Mouse (Mus musculus) thymus, postnatal 10 days (tissue): ENCODE measurements around the gene Mfsd6.
A peak's percentile ranks its signal among the peaks of the same experiment; 100 is the strongest.

Experiments used
- DNase-seq, 2 experiments: peaks; one replicate each; pipeline ENCODE4 v3.0.0; 2021; ENCODE audit warnings: low spot score in 2 of 2

Mfsd6 gene

GRCm38 (mm10) chr1:52640266-52640665 is 87.0 kb downstream of the Mfsd6 start:
- DNase-seq, result no peak

GRCm38 (mm10) chr1:52639090-52639489 is 88.2 kb downstream of the Mfsd6 start:
- DNase-seq, result no peak

GRCm38 (mm10) chr1:52638101-52638500 is 89.2 kb downstream of the Mfsd6 start:
- no peak for DNase-seq

- no peak for DNase-seq
Observed at GRCm38 (mm10) chr1:52635932-52636331, 91.3 kb downstream of the Mfsd6 start.

GRCm38 (mm10) chr1:52634251-52634650 is 93.0 kb downstream of the Mfsd6 start:
- no peak for DNase-seq

GRCm38 (mm10) chr1:52631570-52631969 is 95.7 kb downstream of the Mfsd6 start:
- peak in 1 of 2 experiments; percentile 44 for DNase-seq

GRCm38 (mm10) chr1:52630937-52631299 is 96.3 kb downstream of the Mfsd6 start:
- peak; percentile 63 to 64 for DNase-seq

GRCm38 (mm10) chr1:52630248-52630936 is 96.9 kb downstream of the Mfsd6 start, which contains the start of gene Nemp2:
Nemp2 (plus strand) TSS chr1:52630703.
- DNase-seq, result peak; percentile 87 to 95

GRCm38 (mm10) chr1:52620442-52620841 is 106.8 kb downstream of the Mfsd6 start:
- DNase-seq, result no peak

GRCm38 (mm10) chr1:52618217-52618616 is 109.0 kb downstream of the Mfsd6 start:
- no peak for DNase-seq

GRCm38 (mm10) chr1:52608486-52608885 is 118.8 kb downstream of the Mfsd6 start:
- no peak for DNase-seq

GRCm38 (mm10) chr1:52607700-52608099 is 119.6 kb downstream of the Mfsd6 start:
- DNase-seq, result no peak
